Mouse (Mus musculus): Measurements from ENCODE around the gene Ube2g2. TPM values are rescaled to one million over a fixed set of nuclear protein-coding genes. Genes with fewer than 3 reads are reported as not detected.

The Ube2g2 gene
- polyA plus RNA-seq (2015; fragmentation: Nextera tagmentation; extraction: Ambion mirVana), result 51.4 and 53.5 TPM in 2 replicates

DNA sequence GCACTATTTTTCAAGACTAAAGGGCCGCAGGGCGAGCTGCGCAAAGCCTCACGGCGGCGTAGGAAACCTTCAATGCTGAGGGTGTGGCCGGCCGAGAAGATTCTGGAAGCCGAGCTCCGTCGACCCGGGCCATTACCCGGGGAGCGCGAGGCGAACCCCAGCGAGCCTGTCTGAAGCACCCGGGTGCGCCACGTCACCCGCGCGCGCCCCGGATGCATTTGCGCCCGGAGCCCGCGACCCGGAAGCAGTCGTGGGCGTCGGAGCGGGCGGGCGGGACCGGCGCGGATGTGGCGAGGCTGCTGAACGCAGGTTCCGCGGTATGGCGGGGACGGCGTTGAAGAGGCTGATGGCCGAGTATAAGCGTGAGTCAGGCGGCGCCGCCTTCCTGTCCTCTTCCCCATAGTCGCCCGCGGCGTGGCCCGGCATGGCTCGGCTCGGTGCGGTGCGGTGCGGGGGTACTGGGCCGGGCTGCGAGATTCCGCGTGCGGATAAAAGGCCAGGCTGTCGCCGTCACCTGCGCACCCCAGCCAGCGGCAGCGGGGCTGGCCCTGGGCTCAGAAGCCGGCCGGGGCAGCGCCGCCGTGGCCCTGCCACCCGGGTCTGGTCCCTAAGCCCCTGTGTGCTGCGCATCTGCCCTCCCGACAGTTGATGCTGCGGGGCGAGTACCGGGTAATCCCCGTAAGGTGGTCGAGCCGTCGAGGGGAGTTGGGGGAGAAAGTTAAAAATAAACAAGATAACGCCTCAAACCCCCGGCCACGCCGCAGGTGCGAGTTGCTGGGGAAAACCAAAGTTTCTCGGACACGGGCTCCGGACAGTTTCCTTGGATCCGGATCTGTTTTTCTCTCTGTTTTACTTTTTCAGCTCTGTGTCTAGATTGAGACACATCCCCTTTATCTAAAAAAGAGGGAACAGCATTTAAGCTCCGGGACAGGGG lies at the start of gene Ube2g2:
TSS of gene Ube2g2 (plus strand) at position 221 of the 934 bp plus-strand sequence.
- ATAC-seq (replicated peaks; ENCODE audit: low FRiP score, low read depth), result peak; percentile 91
- Histone ChIP-seq H3K4me1 (replicated peaks; ENCODE audit: insufficient read depth, low read length) (peaks cover 5% of the 10 kb centered on the region; the same call in 1 of the 2 replicates), H3K4me3 (replicated peaks; ENCODE audit: low read depth, low read length) (peak within 1 kb of the TSS; percentile 87), H3K9ac (ENCODE audit: low read depth, low read length) (peak within 1 kb of the TSS; percentile 96), H3K36me3 (ENCODE audit: insufficient read depth, low read length) (peaks cover 10% of the 10 kb centered on the region; the same call in 1 of the 2 replicates), H3K27me3 (ENCODE audit: insufficient read depth, low read length) (no peaks in the 10 kb centered on the region), H3K4me2 (ENCODE audit: low read length) (peak within 1 kb of the TSS; percentile 58), H3K9me3 (replicated peaks; ENCODE audit: low read length) (no peaks in the 10 kb centered on the region), H3K27ac (peak within 1 kb of the TSS; percentile 92)
- peak; percentile 91 for DNase-seq (ENCODE audit: low spot score)
- no peak for TF ChIP-seq CTCF (IDR thresholded peaks at IDR 0.05; ENCODE audit: low read depth)
- WGBS, result under 1% methylated on average over 96 of the region's 96 CpGs

GRCm38 (mm10) chr10:77573162-77573561 lies 48.9 kb upstream of the Ube2g2 start:
- TF ChIP-seq CTCF (IDR thresholded peaks at IDR 0.05; ENCODE audit: low read depth), result no peak
- no peak overlapping the region for H3K27ac ChIP-seq
- no peak overlapping the region for H3K4me3 ChIP-seq (replicated peaks; ENCODE audit: low read depth, low read length)
- no peaks in the 10 kb centered on the region for H3K4me1 ChIP-seq (replicated peaks; ENCODE audit: insufficient read depth, low read length)
- H3K27me3 ChIP-seq (ENCODE audit: insufficient read depth, low read length), result no peaks in the 10 kb centered on the region
- no peak overlapping the region for H3K9ac ChIP-seq (ENCODE audit: low read depth, low read length)
- H3K9me3 ChIP-seq (replicated peaks; ENCODE audit: low read length), result no peaks in the 10 kb centered on the region
- ATAC-seq (replicated peaks; ENCODE audit: low FRiP score, low read depth) (no peak), DNase-seq (ENCODE audit: low spot score) (no peak)
- 33% methylated on average over 1 of the region's 1 CpGs for WGBS
- H3K4me2 ChIP-seq (ENCODE audit: low read length), result no peak overlapping the region
- no peaks in the 10 kb centered on the region for H3K36me3 ChIP-seq (ENCODE audit: insufficient read depth, low read length)

GRCm38 (mm10) chr10:77580027-77580920 lies 41.8 kb upstream of the Ube2g2 start:
- DNase-seq (ENCODE audit: low spot score), result no peak
- no peak for ATAC-seq (replicated peaks; ENCODE audit: low FRiP score, low read depth)
- 61% methylated on average over 10 of the region's 10 CpGs for WGBS
- Histone ChIP-seq H3K9me3 (replicated peaks; ENCODE audit: low read length) (no peaks in the 10 kb centered on the region), H3K27me3 (ENCODE audit: insufficient read depth, low read length) (no peaks in the 10 kb centered on the region), H3K36me3 (ENCODE audit: insufficient read depth, low read length) (no peaks in the 10 kb centered on the region), H3K27ac (no peak overlapping the region), H3K4me2 (ENCODE audit: low read length) (no peak overlapping the region), H3K9ac (ENCODE audit: low read depth, low read length) (no peak overlapping the region), H3K4me1 (replicated peaks; ENCODE audit: insufficient read depth, low read length) (peaks cover 21% of the 10 kb centered on the region; the same call in 1 of the 2 replicates), H3K4me3 (replicated peaks; ENCODE audit: low read depth, low read length) (no peak overlapping the region)
- no peak for TF ChIP-seq CTCF (IDR thresholded peaks at IDR 0.05; ENCODE audit: low read depth)

GRCm38 (mm10) chr10:77581023-77581407 lies 41.1 kb upstream of the Ube2g2 start:
- Histone ChIP-seq H3K9me3 (replicated peaks; ENCODE audit: low read length) (no peaks in the 10 kb centered on the region), H3K36me3 (ENCODE audit: insufficient read depth, low read length) (0 out of 2 replicates have a peak, but pooled peaks cover 4% of the 10 kb centered on the region), H3K4me3 (replicated peaks; ENCODE audit: low read depth, low read length) (peak overlapping the region; percentile 75), H3K9ac (ENCODE audit: low read depth, low read length) (peak overlapping the region; percentile 41; the same call in 1 of the 2 replicates), H3K27me3 (ENCODE audit: insufficient read depth, low read length) (no peaks in the 10 kb centered on the region), H3K4me2 (ENCODE audit: low read length) (peak overlapping the region; percentile 85), H3K4me1 (replicated peaks; ENCODE audit: insufficient read depth, low read length) (peaks cover 21% of the 10 kb centered on the region; the same call in 1 of the 2 replicates), H3K27ac (peak overlapping the region; percentile 38; the same call in 1 of the 2 replicates)
- TF ChIP-seq CTCF (IDR thresholded peaks at IDR 0.05; ENCODE audit: low read depth), result no peak
- 8% methylated on average over 8 of the region's 8 CpGs for WGBS
- ATAC-seq (replicated peaks; ENCODE audit: low FRiP score, low read depth), result no peak
- no peak for DNase-seq (ENCODE audit: low spot score)

GRCm38 (mm10) chr10:77581408-77582284 lies 40.4 kb upstream of the Ube2g2 start, which contains the start of gene Pttg1ip:
Pttg1ip (plus strand) TSS chr10:77581720.
- Histone ChIP-seq H3K36me3 (ENCODE audit: insufficient read depth, low read length) (0 out of 2 replicates have a peak, but pooled peaks cover 4% of the 10 kb centered on the region), H3K4me3 (replicated peaks; ENCODE audit: low read depth, low read length) (peak within 1 kb of the TSS; percentile 75), H3K9ac (ENCODE audit: low read depth, low read length) (peak within 1 kb of the TSS; percentile 85), H3K27ac (peak within 1 kb of the TSS; percentile 97), H3K9me3 (replicated peaks; ENCODE audit: low read length) (no peaks in the 10 kb centered on the region), H3K4me2 (ENCODE audit: low read length) (peak within 1 kb of the TSS; percentile 85), H3K4me1 (replicated peaks; ENCODE audit: insufficient read depth, low read length) (peaks cover 21% of the 10 kb centered on the region; the same call in 1 of the 2 replicates), H3K27me3 (ENCODE audit: insufficient read depth, low read length) (no peaks in the 10 kb centered on the region)
- ATAC-seq (replicated peaks; ENCODE audit: low FRiP score, low read depth) (peak; percentile 91), DNase-seq (ENCODE audit: low spot score) (peak; percentile 100)
- no peak for TF ChIP-seq CTCF (IDR thresholded peaks at IDR 0.05; ENCODE audit: low read depth)
- WGBS, result under 1% methylated on average over 64 of the region's 64 CpGs
